Mouse (Mus musculus): Measurements from ENCODE around the gene Fam162b.

The Fam162b gene

GRCm38 (mm10) chr10:51590139-51590574 is at the start of gene Fam162b:
Gene Fam162b, minus strand, starts transcription at chr10:51590517.
- in situ Hi-C loops (cut with MboI, MseI) = no loop called here

DNA sequence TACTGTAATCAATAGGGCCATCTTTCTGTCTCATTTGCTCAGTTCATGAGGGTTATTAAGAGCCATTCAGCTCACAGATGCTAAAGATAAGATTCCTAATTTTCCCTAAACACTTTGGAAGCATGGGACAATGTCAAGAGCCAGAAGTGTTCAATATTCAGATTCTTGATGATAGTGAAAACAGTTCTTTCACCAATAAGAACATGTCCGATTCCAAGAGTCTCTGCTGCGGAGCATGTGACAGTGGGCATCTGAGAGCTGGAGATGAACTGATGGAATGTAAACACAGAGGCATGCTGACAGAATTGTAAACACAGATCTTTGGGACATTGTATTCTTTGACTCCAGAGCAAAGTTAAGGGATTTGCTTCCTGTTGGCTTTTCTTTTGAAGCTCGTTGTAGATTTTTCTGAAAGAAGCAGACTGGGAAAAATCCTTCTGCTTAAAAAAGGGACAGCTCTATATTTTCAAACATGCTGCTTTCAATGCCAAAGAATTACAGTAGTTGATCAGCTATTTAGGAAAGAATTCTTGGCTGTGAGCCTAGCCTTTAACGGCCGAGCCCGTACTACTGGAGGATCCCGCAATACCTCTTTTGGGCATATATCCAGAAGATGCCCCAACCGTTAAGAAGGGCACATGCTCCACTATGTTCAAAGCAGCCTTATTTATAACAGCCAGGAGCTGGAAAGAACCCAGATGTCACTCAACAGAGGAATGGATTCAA is 41.3 kb upstream of the Fam162b start, which contains the start of gene Gprc6a:
TSS of gene Gprc6a (minus strand) at position 51 of the 726 bp plus-strand sequence.
- in situ Hi-C loops (cut with MboI, MseI) = no loop called here

GRCm38 (mm10) chr10:51621193-51621592 is 30.9 kb upstream of the Fam162b start:
- in situ Hi-C loops (cut with MboI, MseI) = no loop called here

GRCm38 (mm10) chr10:51620126-51620525 is 29.8 kb upstream of the Fam162b start:
- in situ Hi-C loops (cut with MboI, MseI) = no loop called here

DNA sequence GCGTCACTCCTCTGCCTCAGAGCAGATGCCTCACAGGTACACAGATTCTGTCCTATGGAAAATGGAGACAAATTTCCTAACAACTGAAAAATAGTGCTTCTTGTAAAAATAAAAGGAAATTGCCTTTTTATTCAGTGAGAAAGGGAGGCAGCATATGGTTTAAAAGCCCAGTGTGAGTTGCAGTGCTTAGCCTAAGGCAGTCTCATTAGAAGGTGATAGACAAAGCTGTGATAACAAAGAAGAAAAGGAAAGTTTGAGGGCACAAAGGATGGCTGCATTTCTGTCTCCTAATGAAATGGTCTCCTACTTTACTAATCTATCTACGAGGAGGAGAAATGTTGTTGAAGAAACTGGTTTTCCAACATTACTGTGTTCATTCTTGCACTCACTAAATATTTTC is 28.2 kb upstream of the Fam162b start:
- in situ Hi-C loops (cut with MboI, MseI) = no loop called here

- in situ Hi-C loops (cut with MboI, MseI) = no loop called here
Observed at GRCm38 (mm10) chr10:51614826-51615590, 24.7 kb upstream of the Fam162b start.

GRCm38 (mm10) chr10:51613421-51613820 is 23.1 kb upstream of the Fam162b start:
- in situ Hi-C loops (cut with MboI, MseI) = no loop called here

- in situ Hi-C loops (cut with MboI, MseI) = no loop called here
Observed at GRCm38 (mm10) chr10:51611969-51612682, 21.8 kb upstream of the Fam162b start.

DNA sequence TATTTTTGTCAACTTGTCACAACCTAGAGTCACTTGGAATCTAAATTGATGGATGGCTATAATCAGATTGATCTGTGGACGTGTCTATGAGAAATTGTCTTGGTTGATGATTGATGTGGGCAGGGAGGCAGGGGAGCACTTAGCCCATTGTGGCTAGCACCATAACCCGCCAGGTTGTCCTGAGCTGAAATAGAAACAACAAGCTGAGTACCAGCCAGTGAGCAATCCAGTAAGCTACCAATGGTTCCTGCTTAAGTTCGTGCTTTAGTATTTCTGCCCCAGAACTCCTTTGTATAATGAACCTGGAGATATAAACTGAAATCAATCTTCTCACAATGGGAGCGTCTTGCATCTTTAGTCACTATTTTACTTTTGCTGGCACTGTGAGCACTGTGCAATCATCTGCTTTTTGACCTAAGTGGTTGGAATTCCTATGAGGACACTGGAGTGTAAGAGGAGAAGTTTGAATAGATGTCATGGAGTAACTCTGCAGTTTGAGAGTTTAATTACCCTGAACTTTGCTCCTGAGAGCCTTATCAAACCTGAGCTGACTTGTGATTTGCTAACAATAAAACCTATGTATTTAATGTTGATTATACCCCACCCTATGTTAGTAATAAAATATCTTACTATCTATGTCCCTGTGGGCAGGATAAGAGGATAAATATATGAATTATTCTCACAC is 19.6 kb upstream of the Fam162b start:
- in situ Hi-C loops (cut with MboI, MseI) = no loop called here

GRCm38 (mm10) chr10:51596928-51597635 is 6.8 kb upstream of the Fam162b start:
- in situ Hi-C loops (cut with MboI, MseI) = no loop called here

- in situ Hi-C loops (cut with MboI, MseI) = no loop called here
Observed at GRCm38 (mm10) chr10:51595001-51595931, 4.9 kb upstream of the Fam162b start.

GRCm38 (mm10) chr10:51591574-51591973 is 1.3 kb upstream of the Fam162b start:
- in situ Hi-C loops (cut with MboI, MseI) = no loop called here

DNA sequence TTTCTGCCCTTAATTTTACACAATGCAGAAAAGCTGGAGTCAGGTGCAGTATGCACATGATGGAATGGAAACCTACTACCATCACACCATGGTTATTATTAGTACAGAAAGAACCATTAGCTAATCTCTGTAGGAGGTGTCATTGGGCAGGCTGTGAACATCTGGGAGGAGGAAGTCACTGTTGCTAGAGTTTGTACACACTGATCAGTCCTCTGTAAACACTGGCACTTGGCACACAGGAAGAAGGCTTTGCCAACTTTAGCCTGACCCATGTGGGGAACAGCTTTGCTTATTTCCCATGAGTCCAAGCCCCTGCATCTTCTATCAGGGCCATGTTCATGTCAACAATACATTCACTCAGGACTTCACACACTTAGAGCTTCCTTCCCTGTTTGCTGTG is 5.4 kb downstream of the Fam162b start:
- in situ Hi-C loops (cut with MboI, MseI) = no loop called here

- in situ Hi-C loops (cut with MboI, MseI) = no loop called here
Observed at GRCm38 (mm10) chr10:51584378-51584777, 5.9 kb downstream of the Fam162b start.

DNA sequence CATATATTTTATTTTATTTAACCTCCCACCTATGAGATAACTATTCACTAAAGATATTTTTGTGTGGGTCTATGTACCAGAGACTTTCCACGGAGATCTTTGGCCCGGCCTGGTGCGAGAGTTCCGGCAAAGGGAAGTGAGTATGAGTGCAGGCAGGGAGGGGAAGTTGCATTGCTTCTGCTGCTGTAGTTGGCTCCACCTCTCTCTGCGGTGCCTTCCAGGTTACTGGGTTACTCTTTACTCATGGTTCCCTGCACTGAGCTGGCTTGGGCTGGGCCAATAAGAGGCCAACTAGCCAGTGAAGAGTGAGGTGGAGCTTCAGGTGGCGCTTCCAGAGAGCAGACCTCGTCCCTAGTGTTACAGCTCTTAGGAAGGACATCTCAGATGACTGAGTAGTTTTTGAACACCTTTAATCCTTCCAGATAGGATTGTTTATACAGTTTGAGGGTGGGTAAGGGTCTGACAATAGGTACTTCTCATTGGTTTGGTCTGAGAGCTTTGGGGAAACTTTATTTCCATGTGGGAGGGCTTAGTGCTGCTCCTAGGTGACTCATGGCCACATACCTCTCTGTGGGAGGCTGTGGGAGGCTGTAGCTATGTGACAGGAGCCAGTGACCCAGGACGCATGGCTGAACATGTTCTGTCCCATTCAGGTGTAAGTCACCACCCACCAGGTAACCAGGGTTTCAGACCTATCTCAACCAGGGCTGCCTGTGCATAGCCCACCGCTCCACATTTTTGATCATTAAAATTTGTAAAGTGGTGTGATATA is 18.9 kb downstream of the Fam162b start:
- in situ Hi-C loops (cut with MboI, MseI) = no loop called here

DNA sequence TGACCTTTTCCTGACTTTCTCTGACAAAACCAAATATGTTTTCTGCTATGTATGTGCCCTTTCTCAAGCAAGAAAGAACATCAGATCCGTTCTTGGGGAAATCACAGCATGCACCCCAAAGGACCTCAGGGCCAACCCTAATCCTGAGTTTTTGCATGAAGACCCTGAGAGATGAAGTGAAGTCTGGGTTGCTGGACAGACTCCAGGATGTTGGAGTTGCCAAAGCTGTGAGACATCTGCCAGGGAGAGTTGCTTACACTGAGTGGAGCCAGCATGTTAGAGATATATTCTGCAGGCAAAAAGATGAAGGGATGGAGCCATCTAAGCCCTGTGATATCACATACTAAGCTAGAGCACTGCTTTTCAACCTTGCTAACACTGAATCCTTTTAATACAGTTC is 34.3 kb downstream of the Fam162b start:
- in situ Hi-C loops (cut with MboI, MseI) = no loop called here

GRCm38 (mm10) chr10:51553348-51554123 is 36.8 kb downstream of the Fam162b start:
- in situ Hi-C loops (cut with MboI, MseI) = no loop called here

All from T-helper 17 cell (primary cell).